9 mouse cellular contexts compared by ENCODE assay signal in genomic region chr1:37028439-37029153, GRCm38 (mm10). TPM values are rescaled to one million over a fixed set of nuclear protein-coding genes. Genes with fewer than 3 reads are reported as not detected.
DNase-seq lines count a peak whose midpoint lies in the region; ATAC-seq lines count a peak whose summit lies in the region.
"Had no signal": no experiment of that assay in that cellular context is flagged by ENCODE, and none has a peak within 500 bp of the region (broad histone marks: within the 10 kb centered on the region; RNA-seq: fewer than 3 reads in every experiment).

No protein-coding gene starts in this region.

- H3K9me3 ChIP-seq in heart, embryonic 12.5 days (replicated peaks), result no peaks in the 10 kb centered on the region
- no peaks in the 10 kb centered on the region for H3K9me3 ChIP-seq in hindbrain, embryonic 10.5 days
- no peaks in the 10 kb centered on the region for H3K9me3 ChIP-seq in midbrain, embryonic 12.5 days

- no peaks in the 10 kb centered on the region for H3K27me3 ChIP-seq in heart, embryonic 12.5 days (replicated peaks)
- H3K27me3 ChIP-seq in hindbrain, embryonic 10.5 days (ENCODE audit: insufficient read depth, poor library complexity, severe bottlenecking), result peaks cover 12% of the 10 kb centered on the region
- H3K27me3 ChIP-seq in midbrain, embryonic 12.5 days, result peaks cover 10% of the 10 kb centered on the region; the same call in 1 of the 2 replicates
- H3K27me3 ChIP-seq: Patski had no signal

- H3K4me2 ChIP-seq in heart, embryonic 12.5 days, result peak overlapping the region; percentile 87
- H3K4me2 ChIP-seq in midbrain, embryonic 12.5 days (replicated peaks), result peak overlapping the region; percentile 77

- H3K9ac ChIP-seq in heart, embryonic 12.5 days, result peak overlapping the region; percentile 60
- H3K9ac ChIP-seq in midbrain, embryonic 12.5 days (replicated peaks), result peak overlapping the region; percentile 43

- 7% methylated on average over 18 of the region's 18 CpGs for WGBS in heart, embryonic 12.5 days
- WGBS in hindbrain, embryonic 10.5 days, result 7% methylated on average over 18 of the region's 18 CpGs
- WGBS in midbrain, embryonic 12.5 days, result 6% methylated on average over 18 of the region's 18 CpGs

- H3K4me3 ChIP-seq in heart, embryonic 12.5 days, result peak overlapping the region; percentile 54
- H3K4me3 ChIP-seq in hindbrain, embryonic 10.5 days, result peak overlapping the region; percentile 55
- H3K4me3 ChIP-seq in midbrain, embryonic 12.5 days, result peak overlapping the region; percentile 54

- no peak overlapping the region for H3K27ac ChIP-seq in heart, embryonic 12.5 days (ENCODE audit: poor library complexity, severe bottlenecking)
- peak overlapping the region; percentile 77 for H3K27ac ChIP-seq in hindbrain, embryonic 10.5 days
- H3K27ac ChIP-seq in midbrain, embryonic 12.5 days (replicated peaks), result peak overlapping the region; percentile 58

- H3K36me3 ChIP-seq in heart, embryonic 12.5 days, result no peaks in the 10 kb centered on the region
- H3K36me3 ChIP-seq in hindbrain, embryonic 10.5 days, result no peaks in the 10 kb centered on the region
- H3K36me3 ChIP-seq in midbrain, embryonic 12.5 days, result no peaks in the 10 kb centered on the region

- DNase-seq in heart, postnatal 4 days, result no peak
- DNase-seq in MN1 (ENCODE audit: low spot score), result peak; percentile 54
- DNase-seq in hindbrain, embryonic 10.5 days (ENCODE audit: low spot score), result no peak
- no peak for DNase-seq in retina, embryonic 14.5 days (ENCODE audit: low spot score)
- DNase-seq in urinary bladder, postnatal 4 days (ENCODE audit: low spot score in 2 of 2), result no peak

- 0 out of 2 replicates have a peak, but pooled peaks cover 7% of the 10 kb centered on the region for H3K4me1 ChIP-seq in heart, embryonic 12.5 days (replicated peaks)
- peaks cover 23% of the 10 kb centered on the region for H3K4me1 ChIP-seq in hindbrain, embryonic 10.5 days (replicated peaks)
- peaks cover 13% of the 10 kb centered on the region for H3K4me1 ChIP-seq in midbrain, embryonic 12.5 days

- no peak for ATAC-seq in heart, embryonic 12.5 days (ENCODE audit: insufficient number of reproducible peaks, low FRiP score)
- ATAC-seq in midbrain, embryonic 12.5 days (ENCODE audit: low FRiP score, low read depth), result 0 out of 2 replicates have a peak, but pooled peaks have one; percentile 17
- no peak for ATAC-seq in megakaryocyte progenitor cell, adult 5-6 weeks (replicated peaks; ENCODE audit: poor library complexity)

RNA-seq across cellular contexts. Expression of gene Vwa3b, which starts 2.2 kb away (rescaled TPM):
- polyA plus RNA-seq in heart, embryonic 12.5 days (2016; fragmentation: Nextera tagmentation; extraction: Ambion mirVana), result 0.09 TPM in 1 of 2 replicates, not detected in the other
- under 1 TPM in 1 of 2 experiments, not detected in 1; 0.41 TPM for total RNA-seq in heart, postnatal 4 days (2021)
- polyA plus RNA-seq in hindbrain, embryonic 10.5 days (2016; fragmentation: Nextera tagmentation; extraction: Ambion mirVana), result 0.34 and 1.1 TPM in 2 replicates
- polyA plus RNA-seq in midbrain, embryonic 12.5 days (2016; fragmentation: Nextera tagmentation; extraction: Ambion mirVana), result 0.43 and 0.68 TPM in 2 replicates
- not detected in 2 replicates for total RNA-seq in megakaryocyte progenitor cell, adult 5-6 weeks (2015)
- total RNA-seq in megakaryocyte progenitor cell, adult 5-6 weeks (2017), result not detected in 2 replicates
- polyA plus RNA-seq: Patski had no signal
